Mouse (Mus musculus): ENCODE measurements around the gene Trappc6a.

Trappc6a gene

GRCm38 (mm10) chr7:19508150-19508923, at the start of gene Trappc6a, which contains the start of gene Bloc1s3:
Gene Trappc6a, plus strand, starts transcription at chr7:19508395.
Gene Bloc1s3, minus strand, starts transcription at chr7:19508367.
- DNase-seq (ENCODE audit: low spot score in 2 of 2) = peak; percentile 92 to 93

- DNase-seq (ENCODE audit: low spot score in 2 of 2) = peak; percentile 47 to 53
These were observed 49.5 kb upstream of the Trappc6a start, which contains the start of gene Mark4 for GRCm38 (mm10) chr7:19458591-19459111. Gene Mark4, minus strand, starts transcription at chr7:19458821.

- no peak for DNase-seq (ENCODE audit: low spot score in 2 of 2)
These were observed 48.9 kb upstream of the Trappc6a start for GRCm38 (mm10) chr7:19459144-19459870.

GRCm38 (mm10) chr7:19460500-19460899, 47.7 kb upstream of the Trappc6a start:
- DNase-seq (ENCODE audit: low spot score in 2 of 2) = no peak

GRCm38 (mm10) chr7:19461488-19461887, 46.7 kb upstream of the Trappc6a start:
- DNase-seq (ENCODE audit: low spot score in 2 of 2) = peak; percentile 73 to 78

GRCm38 (mm10) chr7:19462443-19462842, 45.8 kb upstream of the Trappc6a start:
- no peak for DNase-seq (ENCODE audit: low spot score in 2 of 2)

- no peak for DNase-seq (ENCODE audit: low spot score in 2 of 2)
These were observed 45.3 kb upstream of the Trappc6a start, which contains the start of gene Exoc3l2 for GRCm38 (mm10) chr7:19462884-19463381. Gene Exoc3l2, plus strand, starts transcription at chr7:19463331.

GRCm38 (mm10) chr7:19464367-19465307, 43.6 kb upstream of the Trappc6a start:
- DNase-seq (ENCODE audit: low spot score in 2 of 2) = no peak

GRCm38 (mm10) chr7:19466602-19467145, 41.5 kb upstream of the Trappc6a start:
- no peak for DNase-seq (ENCODE audit: low spot score in 2 of 2)

GRCm38 (mm10) chr7:19467638-19468037, 40.6 kb upstream of the Trappc6a start:
- no peak for DNase-seq (ENCODE audit: low spot score in 2 of 2)

GRCm38 (mm10) chr7:19468279-19468678, 39.9 kb upstream of the Trappc6a start:
- no peak for DNase-seq (ENCODE audit: low spot score in 2 of 2)

- no peak for DNase-seq (ENCODE audit: low spot score in 2 of 2)
These were observed 38.8 kb upstream of the Trappc6a start for GRCm38 (mm10) chr7:19469404-19469803.

GRCm38 (mm10) chr7:19470308-19470707, 37.9 kb upstream of the Trappc6a start:
- no peak for DNase-seq (ENCODE audit: low spot score in 2 of 2)

- no peak for DNase-seq (ENCODE audit: low spot score in 2 of 2)
These were observed 35.8 kb upstream of the Trappc6a start for GRCm38 (mm10) chr7:19472403-19472802.

- peak; percentile 54 to 57 for DNase-seq (ENCODE audit: low spot score in 2 of 2)
These were observed 34.2 kb upstream of the Trappc6a start for GRCm38 (mm10) chr7:19473875-19474443.

- DNase-seq (ENCODE audit: low spot score in 2 of 2) = no peak
These were observed 31.1 kb upstream of the Trappc6a start for GRCm38 (mm10) chr7:19477084-19477483.

GRCm38 (mm10) chr7:19477624-19478384, 30.4 kb upstream of the Trappc6a start:
- no peak for DNase-seq (ENCODE audit: low spot score in 2 of 2)

GRCm38 (mm10) chr7:19483281-19483680, 24.9 kb upstream of the Trappc6a start:
- no peak for DNase-seq (ENCODE audit: low spot score in 2 of 2)

- DNase-seq (ENCODE audit: low spot score in 2 of 2) = no peak
These were observed 22.7 kb upstream of the Trappc6a start for GRCm38 (mm10) chr7:19485488-19485887.

- no peak for DNase-seq (ENCODE audit: low spot score in 2 of 2)
These were observed 21.6 kb upstream of the Trappc6a start for GRCm38 (mm10) chr7:19486549-19486948.

Data from frontal cortex, postnatal 25 days (tissue).